Mouse (Mus musculus): ENCODE measurements around the gene Pou6f2. TPM values are rescaled to one million over a fixed set of nuclear protein-coding genes. Genes with fewer than 3 reads are reported as not detected.

The Pou6f2 gene
- total and polyA plus RNA-seq, 3 experiments: not detected

DNA sequence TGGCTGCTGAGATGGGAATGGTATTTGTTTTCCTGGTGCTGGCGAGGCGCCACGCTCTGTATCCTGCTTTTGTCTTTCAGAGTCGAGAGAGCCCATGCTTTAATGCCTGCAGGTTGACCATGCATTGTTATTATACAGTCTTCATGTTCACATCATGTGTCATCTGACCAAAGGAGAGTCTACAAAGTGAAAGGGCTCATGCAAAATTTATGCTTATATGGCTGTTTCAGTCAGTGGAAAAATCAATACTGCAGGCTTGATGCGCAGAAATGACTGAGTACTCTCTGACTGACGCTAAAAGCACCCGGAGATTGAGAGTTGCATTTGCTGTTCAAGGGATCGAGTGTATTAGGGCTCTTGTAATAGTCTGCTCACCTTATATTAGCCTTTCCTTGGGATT is 74.1 kb downstream of the Pou6f2 start:
- H3K4me1 ChIP-seq (ENCODE audit: control insufficient read depth in 1 of 2, insufficient read depth in 2 of 2, low read length in 2 of 2): no peaks in the 10 kb centered on the region
- DNase-seq (ENCODE audit: low read depth, low spot score): no peak
- H3K9ac ChIP-seq (ENCODE audit: control insufficient read depth, low read depth, low read length, poor library complexity, severe bottlenecking): no peak overlapping the region
- TF ChIP-seq ZNF384 (IDR thresholded peaks at IDR 0.05; ENCODE audit: low read depth, low read length): no peak
- no peak for TF ChIP-seq NRF1 (IDR thresholded peaks at IDR 0.05; ENCODE audit: insufficient read depth, low read depth, low read length, poor library complexity, severe bottlenecking)
- TF ChIP-seq CHD2 (IDR thresholded peaks at IDR 0.05; ENCODE audit: low read length): no peak
- no peak for TF ChIP-seq ZMIZ1 (IDR thresholded peaks at IDR 0.05; ENCODE audit: low read depth, low read length)
- no peak for TF ChIP-seq TBP (IDR thresholded peaks at IDR 0.05; ENCODE audit: low read depth, low read length)
- no peak for TF ChIP-seq TAL1 (IDR thresholded peaks at IDR 0.05; ENCODE audit: low read length)
- no peak for TF ChIP-seq MXI1 (IDR thresholded peaks at IDR 0.05; ENCODE audit: low read depth, low read length)
- no peak for TF ChIP-seq MYB (IDR thresholded peaks at IDR 0.05; ENCODE audit: low read depth, low read length)
- no peak for TF ChIP-seq E2F4 (IDR thresholded peaks at IDR 0.05; ENCODE audit: borderline replicate concordance, low read depth, low read length)
- no peak for TF ChIP-seq BHLHE40 (IDR thresholded peaks at IDR 0.05; ENCODE audit: borderline replicate concordance, low read depth, low read length)
- no peak for TF ChIP-seq HCFC1 (IDR thresholded peaks at IDR 0.05; ENCODE audit: low read depth, low read length)
- TF ChIP-seq POLR2AphosphoS5 (IDR thresholded peaks at IDR 0.05; ENCODE audit: borderline replicate concordance, low read depth, low read length): no peak
- no peak for TF ChIP-seq NELFE (IDR thresholded peaks at IDR 0.05; ENCODE audit: low read depth, low read length)
- no peak for TF ChIP-seq SIN3A (IDR thresholded peaks at IDR 0.05; ENCODE audit: low read length)
- no peak for TF ChIP-seq ZKSCAN1 (IDR thresholded peaks at IDR 0.05; ENCODE audit: low read depth, low read length)
- TF ChIP-seq TCF12 (IDR thresholded peaks at IDR 0.05; ENCODE audit: low read depth, low read length): no peak
- H3K36me3 ChIP-seq (ENCODE audit: control insufficient read depth in 1 of 2, insufficient read depth in 2 of 2, low read length in 2 of 2): no peaks in the 10 kb centered on the region
- no peaks in the 10 kb centered on the region for H3K79me2 ChIP-seq (ENCODE audit: control insufficient read depth, insufficient read depth, low read length, poor library complexity)
- no peak overlapping the region for H3K27ac ChIP-seq (ENCODE audit: control insufficient read depth, low read depth, low read length)
- no peaks in the 10 kb centered on the region for H3K27me3 ChIP-seq (ENCODE audit: control insufficient read depth in 1 of 2, insufficient read depth in 2 of 2, low read length in 2 of 2)
- no peaks in the 10 kb centered on the region for H3K9me3 ChIP-seq (replicated peaks; ENCODE audit: insufficient read depth, low read length)
- no peak overlapping the region for H3K4me3 ChIP-seq (ENCODE audit: control insufficient read depth in 1 of 2, insufficient read depth in 1 of 2, low read depth in 2 of 2, low read length in 2 of 2)

DNA sequence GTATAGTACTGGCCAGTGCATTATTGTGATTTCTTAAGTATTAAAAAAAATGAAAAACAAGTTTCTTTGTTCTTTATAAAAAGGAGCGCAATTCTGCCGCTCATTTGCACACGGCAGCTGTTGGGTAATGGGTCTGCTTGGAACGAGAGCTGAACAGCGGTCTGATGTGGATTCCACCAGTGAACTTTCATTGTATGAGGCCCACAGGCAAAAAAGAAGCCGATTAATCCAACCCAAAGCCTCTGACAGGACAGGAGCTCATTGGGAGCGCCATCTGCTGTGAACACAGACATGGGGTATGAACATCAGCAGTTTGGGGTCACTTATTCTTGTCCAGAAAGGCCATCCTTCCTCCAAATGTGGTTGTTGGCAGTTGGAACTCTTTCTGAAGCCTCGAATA is 84.9 kb downstream of the Pou6f2 start:
- H3K4me1 ChIP-seq (ENCODE audit: control insufficient read depth in 1 of 2, insufficient read depth in 2 of 2, low read length in 2 of 2): no peaks in the 10 kb centered on the region
- H3K4me3 ChIP-seq (ENCODE audit: control insufficient read depth in 1 of 2, insufficient read depth in 1 of 2, low read depth in 2 of 2, low read length in 2 of 2): no peak overlapping the region
- DNase-seq (ENCODE audit: low read depth, low spot score): no peak
- no peak overlapping the region for H3K9ac ChIP-seq (ENCODE audit: control insufficient read depth, low read depth, low read length, poor library complexity, severe bottlenecking)
- TF ChIP-seq NELFE (IDR thresholded peaks at IDR 0.05; ENCODE audit: low read depth, low read length) (no peak), MAZ (IDR thresholded peaks at IDR 0.05; ENCODE audit: low read depth, low read length) (no peak), TAL1 (IDR thresholded peaks at IDR 0.05; ENCODE audit: low read length) (no peak), KAT2A (conservative IDR thresholded peaks at IDR 0.05; ENCODE audit: low read depth, low read length) (no peak), RAD21 (IDR thresholded peaks at IDR 0.05; ENCODE audit: low read depth, low read length) (no peak), SMC3 (IDR thresholded peaks at IDR 0.05; ENCODE audit: low read depth, low read length) (no peak), MAFK (IDR thresholded peaks at IDR 0.05; ENCODE audit: borderline replicate concordance, low read depth, low read length) (no peak), ELF1 (IDR thresholded peaks at IDR 0.05; ENCODE audit: low read depth, low read length) (no peak), HCFC1 (IDR thresholded peaks at IDR 0.05; ENCODE audit: low read depth, low read length) (no peak), EP300 (IDR thresholded peaks at IDR 0.05; ENCODE audit: low read depth in 1 of 2, low read length in 2 of 2) (no peak), ZKSCAN1 (IDR thresholded peaks at IDR 0.05; ENCODE audit: low read depth, low read length) (no peak), JUND (IDR thresholded peaks at IDR 0.05; ENCODE audit: low read depth, low read length) (no peak), POLR2A (IDR thresholded peaks at IDR 0.05; ENCODE audit: control insufficient read depth in 1 of 2, insufficient read depth in 1 of 2, low read depth in 1 of 2, low read length in 2 of 2, poor library complexity in 1 of 2) (no peak), MEF2A (IDR thresholded peaks at IDR 0.05; ENCODE audit: extremely low read depth, insufficient replicate concordance, low read depth, low read length, poor library complexity, severe bottlenecking) (no peak), ETS1 (IDR thresholded peaks at IDR 0.05; ENCODE audit: low read depth, low read length) (no peak), TCF12 (IDR thresholded peaks at IDR 0.05; ENCODE audit: low read depth, low read length) (no peak)
- H3K27me3 ChIP-seq (ENCODE audit: control insufficient read depth in 1 of 2, insufficient read depth in 2 of 2, low read length in 2 of 2): no peaks in the 10 kb centered on the region
- no peaks in the 10 kb centered on the region for H3K79me2 ChIP-seq (ENCODE audit: control insufficient read depth, insufficient read depth, low read length, poor library complexity)
- no peak overlapping the region for H3K27ac ChIP-seq (ENCODE audit: control insufficient read depth, low read depth, low read length)
- no peaks in the 10 kb centered on the region for H3K9me3 ChIP-seq (replicated peaks; ENCODE audit: insufficient read depth, low read length)
- H3K36me3 ChIP-seq (ENCODE audit: control insufficient read depth in 1 of 2, insufficient read depth in 2 of 2, low read length in 2 of 2): no peaks in the 10 kb centered on the region

Data from MEL (cell line).